Mouse (Mus musculus): ENCODE results near the gene Ext2. TPM values are rescaled to one million over a fixed set of nuclear protein-coding genes. Genes with fewer than 3 reads are reported as not detected.

Gene Ext2
- polyA plus RNA-seq, 1 experiment from 2014 or later, result 77.0 TPM

GRCm38 (mm10) chr2:93813343-93813742 lies 9.0 kb downstream of the Ext2 start:
- Histone ChIP-seq H3K36me3 (ENCODE audit: control insufficient read depth, insufficient read depth, low read length) (no peaks in the 10 kb centered on the region), H3K27me3 (ENCODE audit: control insufficient read depth, insufficient read depth, low read length) (no peaks in the 10 kb centered on the region), H3K27ac (ENCODE audit: low read depth, low read length) (no peak overlapping the region), H3K9me3 (ENCODE audit: control insufficient read depth, low read length) (no peaks in the 10 kb centered on the region), H3K4me3 (ENCODE audit: low read depth, low read length) (no peak overlapping the region), H3K9ac (ENCODE audit: low read length) (no peak overlapping the region), H3K4me1 (ENCODE audit: control insufficient read depth, insufficient read depth, low read length) (no peaks in the 10 kb centered on the region), H3K4me2 (ENCODE audit: low read depth) (no peak overlapping the region)
- DNase-seq (ENCODE audit: low spot score) (no peak), ATAC-seq (ENCODE audit: insufficient read depth, low FRiP score, low TSS enrichment) (no peak)
- 96% methylated on average over 22 of the region's 22 CpGs for WGBS

- DNase-seq (ENCODE audit: low spot score) (peak; percentile 42), ATAC-seq (ENCODE audit: insufficient read depth, low FRiP score, low TSS enrichment) (no peak)
- H3K27me3 ChIP-seq (ENCODE audit: control insufficient read depth, insufficient read depth, low read length), result no peaks in the 10 kb centered on the region
- H3K27ac ChIP-seq (ENCODE audit: low read depth, low read length), result no peak overlapping the region
- H3K4me2 ChIP-seq (ENCODE audit: low read depth), result no peak overlapping the region
- no peaks in the 10 kb centered on the region for H3K9me3 ChIP-seq (ENCODE audit: control insufficient read depth, low read length)
- H3K9ac ChIP-seq (ENCODE audit: low read length), result no peak overlapping the region
- H3K4me1 ChIP-seq (ENCODE audit: control insufficient read depth, insufficient read depth, low read length), result no peaks in the 10 kb centered on the region
- 0 out of 2 replicates have a peak, but pooled peaks cover 2% of the 10 kb centered on the region for H3K36me3 ChIP-seq (ENCODE audit: control insufficient read depth, insufficient read depth, low read length)
- H3K4me3 ChIP-seq (ENCODE audit: low read depth, low read length), result no peak overlapping the region
- WGBS, result 42% methylated on average over 4 of the region's 4 CpGs
Observed at GRCm38 (mm10) chr2:93811812-93812211, 10.6 kb downstream of the Ext2 start.

GRCm38 (mm10) chr2:93809931-93810330 lies 12.4 kb downstream of the Ext2 start:
- Histone ChIP-seq H3K4me3 (ENCODE audit: low read depth, low read length) (no peak overlapping the region), H3K27ac (ENCODE audit: low read depth, low read length) (no peak overlapping the region), H3K9ac (ENCODE audit: low read length) (no peak overlapping the region), H3K27me3 (ENCODE audit: control insufficient read depth, insufficient read depth, low read length) (no peaks in the 10 kb centered on the region), H3K4me2 (ENCODE audit: low read depth) (no peak overlapping the region), H3K36me3 (ENCODE audit: control insufficient read depth, insufficient read depth, low read length) (0 out of 2 replicates have a peak, but pooled peaks cover 2% of the 10 kb centered on the region), H3K9me3 (ENCODE audit: control insufficient read depth, low read length) (no peaks in the 10 kb centered on the region), H3K4me1 (ENCODE audit: control insufficient read depth, insufficient read depth, low read length) (no peaks in the 10 kb centered on the region)
- 10% methylated on average over 2 of the region's 2 CpGs for WGBS
- DNase-seq (ENCODE audit: low spot score), result peak; percentile 58
- no peak for ATAC-seq (ENCODE audit: insufficient read depth, low FRiP score, low TSS enrichment)

GRCm38 (mm10) chr2:93808071-93808470 lies 14.3 kb downstream of the Ext2 start:
- Histone ChIP-seq H3K9me3 (ENCODE audit: control insufficient read depth, low read length) (no peaks in the 10 kb centered on the region), H3K4me2 (ENCODE audit: low read depth) (no peak overlapping the region), H3K27me3 (ENCODE audit: control insufficient read depth, insufficient read depth, low read length) (no peaks in the 10 kb centered on the region), H3K27ac (ENCODE audit: low read depth, low read length) (no peak overlapping the region), H3K9ac (ENCODE audit: low read length) (no peak overlapping the region), H3K36me3 (ENCODE audit: control insufficient read depth, insufficient read depth, low read length) (0 out of 2 replicates have a peak, but pooled peaks cover 2% of the 10 kb centered on the region), H3K4me3 (ENCODE audit: low read depth, low read length) (no peak overlapping the region), H3K4me1 (ENCODE audit: control insufficient read depth, insufficient read depth, low read length) (no peaks in the 10 kb centered on the region)
- ATAC-seq (ENCODE audit: insufficient read depth, low FRiP score, low TSS enrichment), result no peak
- DNase-seq (ENCODE audit: low spot score), result no peak
- WGBS, result 89% methylated on average over 5 of the region's 5 CpGs

- whole genome bisulfite sequencing, result 90% methylated on average over 8 of the region's 8 CpGs
- Histone ChIP-seq H3K27me3 (ENCODE audit: control insufficient read depth, insufficient read depth, low read length) (no peaks in the 10 kb centered on the region), H3K9ac (ENCODE audit: low read length) (no peak overlapping the region), H3K27ac (ENCODE audit: low read depth, low read length) (no peak overlapping the region), H3K36me3 (ENCODE audit: control insufficient read depth, insufficient read depth, low read length) (0 out of 2 replicates have a peak, but pooled peaks cover 2% of the 10 kb centered on the region), H3K4me2 (ENCODE audit: low read depth) (no peak overlapping the region), H3K4me1 (ENCODE audit: control insufficient read depth, insufficient read depth, low read length) (no peaks in the 10 kb centered on the region), H3K9me3 (ENCODE audit: control insufficient read depth, low read length) (no peaks in the 10 kb centered on the region), H3K4me3 (ENCODE audit: low read depth, low read length) (no peak overlapping the region)
- no peak for DNase-seq (ENCODE audit: low spot score)
- ATAC-seq (ENCODE audit: insufficient read depth, low FRiP score, low TSS enrichment), result no peak
Observed at GRCm38 (mm10) chr2:93807440-93807839, 14.9 kb downstream of the Ext2 start.

GRCm38 (mm10) chr2:93806487-93807201 lies 15.7 kb downstream of the Ext2 start:
- H3K9ac ChIP-seq (ENCODE audit: low read length), result no peak overlapping the region
- H3K36me3 ChIP-seq (ENCODE audit: control insufficient read depth, insufficient read depth, low read length), result 0 out of 2 replicates have a peak, but pooled peaks cover 2% of the 10 kb centered on the region
- ATAC-seq (ENCODE audit: insufficient read depth, low FRiP score, low TSS enrichment) (no peak), DNase-seq (ENCODE audit: low spot score) (no peak)
- H3K4me1 ChIP-seq (ENCODE audit: control insufficient read depth, insufficient read depth, low read length), result no peaks in the 10 kb centered on the region
- no peak overlapping the region for H3K4me3 ChIP-seq (ENCODE audit: low read depth, low read length)
- no peaks in the 10 kb centered on the region for H3K9me3 ChIP-seq (ENCODE audit: control insufficient read depth, low read length)
- WGBS, result 92% methylated on average over 6 of the region's 6 CpGs
- no peaks in the 10 kb centered on the region for H3K27me3 ChIP-seq (ENCODE audit: control insufficient read depth, insufficient read depth, low read length)
- H3K4me2 ChIP-seq (ENCODE audit: low read depth), result no peak overlapping the region
- no peak overlapping the region for H3K27ac ChIP-seq (ENCODE audit: low read depth, low read length)

GRCm38 (mm10) chr2:93805523-93805922 lies 16.8 kb downstream of the Ext2 start:
- Histone ChIP-seq H3K9ac (ENCODE audit: low read length) (no peak overlapping the region), H3K4me1 (ENCODE audit: control insufficient read depth, insufficient read depth, low read length) (no peaks in the 10 kb centered on the region), H3K9me3 (ENCODE audit: control insufficient read depth, low read length) (no peaks in the 10 kb centered on the region), H3K27ac (ENCODE audit: low read depth, low read length) (no peak overlapping the region), H3K4me2 (ENCODE audit: low read depth) (no peak overlapping the region), H3K27me3 (ENCODE audit: control insufficient read depth, insufficient read depth, low read length) (no peaks in the 10 kb centered on the region), H3K4me3 (ENCODE audit: low read depth, low read length) (no peak overlapping the region), H3K36me3 (ENCODE audit: control insufficient read depth, insufficient read depth, low read length) (0 out of 2 replicates have a peak, but pooled peaks cover 2% of the 10 kb centered on the region)
- WGBS, result 88% methylated on average over 4 of the region's 4 CpGs
- ATAC-seq (ENCODE audit: insufficient read depth, low FRiP score, low TSS enrichment), result no peak
- no peak for DNase-seq (ENCODE audit: low spot score)

- WGBS, result 73% methylated on average over 5 of the region's 5 CpGs
- 0 out of 2 replicates have a peak, but pooled peaks cover 2% of the 10 kb centered on the region for H3K36me3 ChIP-seq (ENCODE audit: control insufficient read depth, insufficient read depth, low read length)
- DNase-seq (ENCODE audit: low spot score) (no peak), ATAC-seq (ENCODE audit: insufficient read depth, low FRiP score, low TSS enrichment) (no peak)
- H3K27me3 ChIP-seq (ENCODE audit: control insufficient read depth, insufficient read depth, low read length), result no peaks in the 10 kb centered on the region
- no peak overlapping the region for H3K9ac ChIP-seq (ENCODE audit: low read length)
- H3K9me3 ChIP-seq (ENCODE audit: control insufficient read depth, low read length), result no peaks in the 10 kb centered on the region
- H3K4me3 ChIP-seq (ENCODE audit: low read depth, low read length), result no peak overlapping the region
- no peaks in the 10 kb centered on the region for H3K4me1 ChIP-seq (ENCODE audit: control insufficient read depth, insufficient read depth, low read length)
- H3K27ac ChIP-seq (ENCODE audit: low read depth, low read length), result no peak overlapping the region
- H3K4me2 ChIP-seq (ENCODE audit: low read depth), result no peak overlapping the region
Observed at GRCm38 (mm10) chr2:93805066-93805465, 17.3 kb downstream of the Ext2 start.

- no peaks in the 10 kb centered on the region for H3K27me3 ChIP-seq (ENCODE audit: control insufficient read depth, insufficient read depth, low read length)
- WGBS, result 95% methylated on average over 2 of the region's 2 CpGs
- no peak for ATAC-seq (ENCODE audit: insufficient read depth, low FRiP score, low TSS enrichment)
- H3K9ac ChIP-seq (ENCODE audit: low read length), result no peak overlapping the region
- no peaks in the 10 kb centered on the region for H3K4me1 ChIP-seq (ENCODE audit: control insufficient read depth, insufficient read depth, low read length)
- H3K36me3 ChIP-seq (ENCODE audit: control insufficient read depth, insufficient read depth, low read length), result 0 out of 2 replicates have a peak, but pooled peaks cover 2% of the 10 kb centered on the region
- H3K4me2 ChIP-seq (ENCODE audit: low read depth), result no peak overlapping the region
- H3K4me3 ChIP-seq (ENCODE audit: low read depth, low read length), result no peak overlapping the region
- no peak overlapping the region for H3K27ac ChIP-seq (ENCODE audit: low read depth, low read length)
- no peaks in the 10 kb centered on the region for H3K9me3 ChIP-seq (ENCODE audit: control insufficient read depth, low read length)
- no peak for DNase-seq (ENCODE audit: low spot score)
Observed at GRCm38 (mm10) chr2:93802947-93803346, 19.4 kb downstream of the Ext2 start.

Data from neural tube, embryonic 11.5 days (tissue).